Mouse (Mus musculus): ENCODE data around the gene Caprin2. TPM values are rescaled to one million over a fixed set of nuclear protein-coding genes. Genes with fewer than 3 reads are reported as not detected.

Caprin2 gene
- polyA plus RNA-seq, 1 experiment from 2014 or later, result 11.6 TPM

GRCm38 (mm10) chr6:148894888-148895772, 907 bp downstream of the Caprin2 start:
- Histone ChIP-seq H3K9ac (replicated peaks; ENCODE audit: low read depth, low read length) (peak overlapping the region; percentile 78), H3K36me3 (ENCODE audit: control insufficient read depth, insufficient read depth) (no peaks in the 10 kb centered on the region), H3K4me1 (replicated peaks; ENCODE audit: control insufficient read depth, insufficient read depth, low read length) (peaks cover 9% of the 10 kb centered on the region), H3K4me2 (ENCODE audit: low read length) (peak overlapping the region; percentile 98), H3K4me3 (replicated peaks; ENCODE audit: low read length) (peak overlapping the region; percentile 73), H3K27me3 (replicated peaks; ENCODE audit: control insufficient read depth, insufficient read depth, low read length) (no peaks in the 10 kb centered on the region), H3K9me3 (ENCODE audit: control insufficient read depth, low read length) (no peaks in the 10 kb centered on the region), H3K27ac (ENCODE audit: low read length) (no peak overlapping the region; the same call in 1 of the 2 replicates)
- WGBS, result 16% methylated on average over 18 of the region's 18 CpGs
- no peak for ATAC-seq

- Histone ChIP-seq H3K9me3 (ENCODE audit: control insufficient read depth, low read length) (no peaks in the 10 kb centered on the region), H3K27ac (ENCODE audit: low read length) (no peak overlapping the region), H3K27me3 (replicated peaks; ENCODE audit: control insufficient read depth, insufficient read depth, low read length) (no peaks in the 10 kb centered on the region), H3K4me3 (replicated peaks; ENCODE audit: low read length) (no peak overlapping the region), H3K36me3 (ENCODE audit: control insufficient read depth, insufficient read depth) (no peaks in the 10 kb centered on the region), H3K9ac (replicated peaks; ENCODE audit: low read depth, low read length) (no peak overlapping the region), H3K4me1 (replicated peaks; ENCODE audit: control insufficient read depth, insufficient read depth, low read length) (no peaks in the 10 kb centered on the region), H3K4me2 (ENCODE audit: low read length) (no peak overlapping the region)
- ATAC-seq, result no peak
- whole genome bisulfite sequencing, result 96% methylated on average over 1 of the region's 1 CpGs
Observed at GRCm38 (mm10) chr6:148873911-148874310, 22.1 kb downstream of the Caprin2 start.

- H3K9ac ChIP-seq (replicated peaks; ENCODE audit: low read depth, low read length), result no peak overlapping the region
- no peak overlapping the region for H3K4me2 ChIP-seq (ENCODE audit: low read length)
- no peak overlapping the region for H3K4me3 ChIP-seq (replicated peaks; ENCODE audit: low read length)
- H3K4me1 ChIP-seq (replicated peaks; ENCODE audit: control insufficient read depth, insufficient read depth, low read length), result no peaks in the 10 kb centered on the region
- no peaks in the 10 kb centered on the region for H3K27me3 ChIP-seq (replicated peaks; ENCODE audit: control insufficient read depth, insufficient read depth, low read length)
- no peaks in the 10 kb centered on the region for H3K9me3 ChIP-seq (ENCODE audit: control insufficient read depth, low read length)
- no peak for ATAC-seq
- no peaks in the 10 kb centered on the region; the same call in 1 of the 2 replicates for H3K36me3 ChIP-seq (ENCODE audit: control insufficient read depth, insufficient read depth)
- no peak overlapping the region for H3K27ac ChIP-seq (ENCODE audit: low read length)
Observed at GRCm38 (mm10) chr6:148845629-148846028, 50.4 kb downstream of the Caprin2 start.

GRCm38 (mm10) chr6:148841760-148842159, 54.3 kb downstream of the Caprin2 start:
- H3K4me1 ChIP-seq (replicated peaks; ENCODE audit: control insufficient read depth, insufficient read depth, low read length), result no peaks in the 10 kb centered on the region
- H3K9me3 ChIP-seq (ENCODE audit: control insufficient read depth, low read length), result no peaks in the 10 kb centered on the region
- no peaks in the 10 kb centered on the region for H3K27me3 ChIP-seq (replicated peaks; ENCODE audit: control insufficient read depth, insufficient read depth, low read length)
- no peak overlapping the region for H3K4me3 ChIP-seq (replicated peaks; ENCODE audit: low read length)
- no peak overlapping the region for H3K9ac ChIP-seq (replicated peaks; ENCODE audit: low read depth, low read length)
- no peak overlapping the region for H3K4me2 ChIP-seq (ENCODE audit: low read length)
- 86% methylated on average over 1 of the region's 1 CpGs for WGBS
- no peak overlapping the region for H3K27ac ChIP-seq (ENCODE audit: low read length)
- H3K36me3 ChIP-seq (ENCODE audit: control insufficient read depth, insufficient read depth), result no peaks in the 10 kb centered on the region; the same call in 1 of the 2 replicates
- no peak for ATAC-seq

GRCm38 (mm10) chr6:148838460-148838859, 57.6 kb downstream of the Caprin2 start:
- no peak for ATAC-seq
- Histone ChIP-seq H3K9me3 (ENCODE audit: control insufficient read depth, low read length) (no peaks in the 10 kb centered on the region), H3K4me3 (replicated peaks; ENCODE audit: low read length) (no peak overlapping the region), H3K4me2 (ENCODE audit: low read length) (no peak overlapping the region), H3K4me1 (replicated peaks; ENCODE audit: control insufficient read depth, insufficient read depth, low read length) (no peaks in the 10 kb centered on the region), H3K27ac (ENCODE audit: low read length) (no peak overlapping the region), H3K9ac (replicated peaks; ENCODE audit: low read depth, low read length) (no peak overlapping the region), H3K36me3 (ENCODE audit: control insufficient read depth, insufficient read depth) (no peaks in the 10 kb centered on the region; the same call in 1 of the 2 replicates), H3K27me3 (replicated peaks; ENCODE audit: control insufficient read depth, insufficient read depth, low read length) (no peaks in the 10 kb centered on the region)

GRCm38 (mm10) chr6:148831728-148832121, 64.3 kb downstream of the Caprin2 start:
- WGBS, result 17% methylated on average over 3 of the region's 3 CpGs
- no peak for ATAC-seq
- 0 out of 2 replicates have a peak overlapping the region, but pooled peaks have one; percentile 61 for H3K27ac ChIP-seq (ENCODE audit: low read length)

GRCm38 (mm10) chr6:148830748-148831727, 65.0 kb downstream of the Caprin2 start, which contains the start of gene Ipo8:
TSS of gene Ipo8 (minus strand) at chr6:148831467.
- Histone ChIP-seq H3K27me3 (replicated peaks; ENCODE audit: control insufficient read depth, insufficient read depth, low read length) (no peaks in the 10 kb centered on the region), H3K4me2 (ENCODE audit: low read length) (peak within 1 kb of the TSS; percentile 87), H3K36me3 (ENCODE audit: control insufficient read depth, insufficient read depth) (no peaks in the 10 kb centered on the region), H3K4me1 (replicated peaks; ENCODE audit: control insufficient read depth, insufficient read depth, low read length) (peaks cover 16% of the 10 kb centered on the region), H3K9ac (replicated peaks; ENCODE audit: low read depth, low read length) (peak within 1 kb of the TSS; percentile 62), H3K9me3 (ENCODE audit: control insufficient read depth, low read length) (no peaks in the 10 kb centered on the region), H3K4me3 (replicated peaks; ENCODE audit: low read length) (peak within 1 kb of the TSS; percentile 79), H3K27ac (ENCODE audit: low read length) (0 out of 2 replicates have a peak within 1 kb of the TSS, but pooled peaks have one; percentile 61)
- ATAC-seq, result peak; percentile 99
- WGBS, result under 1% methylated on average over 47 of the region's 47 CpGs

More at GRCm38 (mm10) chr6:148831728-148832121, 64.3 kb downstream of the Caprin2 start:
- no peaks in the 10 kb centered on the region for H3K36me3 ChIP-seq (ENCODE audit: control insufficient read depth, insufficient read depth)
- H3K27me3 ChIP-seq (replicated peaks; ENCODE audit: control insufficient read depth, insufficient read depth, low read length), result no peaks in the 10 kb centered on the region
- peak overlapping the region; percentile 33; the same call in 1 of the 2 replicates for H3K9ac ChIP-seq (replicated peaks; ENCODE audit: low read depth, low read length)
- peak overlapping the region; percentile 87 for H3K4me2 ChIP-seq (ENCODE audit: low read length)
- H3K4me3 ChIP-seq (replicated peaks; ENCODE audit: low read length), result peak overlapping the region; percentile 79
- H3K9me3 ChIP-seq (ENCODE audit: control insufficient read depth, low read length), result no peaks in the 10 kb centered on the region
- peaks cover 16% of the 10 kb centered on the region for H3K4me1 ChIP-seq (replicated peaks; ENCODE audit: control insufficient read depth, insufficient read depth, low read length)

- H3K4me3 ChIP-seq (replicated peaks; ENCODE audit: low read length), result peak overlapping the region; percentile 79
- no peaks in the 10 kb centered on the region for H3K9me3 ChIP-seq (ENCODE audit: control insufficient read depth, low read length)
- WGBS, result 0% methylated on average over 3 of the region's 3 CpGs
- H3K27ac ChIP-seq (ENCODE audit: low read length), result no peak overlapping the region
- ATAC-seq, result no peak
- no peaks in the 10 kb centered on the region for H3K36me3 ChIP-seq (ENCODE audit: control insufficient read depth, insufficient read depth)
- no peaks in the 10 kb centered on the region for H3K27me3 ChIP-seq (replicated peaks; ENCODE audit: control insufficient read depth, insufficient read depth, low read length)
- H3K4me1 ChIP-seq (replicated peaks; ENCODE audit: control insufficient read depth, insufficient read depth, low read length), result peaks cover 16% of the 10 kb centered on the region
- peak overlapping the region; percentile 87 for H3K4me2 ChIP-seq (ENCODE audit: low read length)
- H3K9ac ChIP-seq (replicated peaks; ENCODE audit: low read depth, low read length), result peak overlapping the region; percentile 62
Observed at GRCm38 (mm10) chr6:148830355-148830747, 65.7 kb downstream of the Caprin2 start.

- Histone ChIP-seq H3K4me1 (replicated peaks; ENCODE audit: control insufficient read depth, insufficient read depth, low read length) (peaks cover 11% of the 10 kb centered on the region; the same call in 1 of the 2 replicates), H3K4me3 (replicated peaks; ENCODE audit: low read length) (no peak overlapping the region), H3K9ac (replicated peaks; ENCODE audit: low read depth, low read length) (no peak overlapping the region), H3K27ac (ENCODE audit: low read length) (no peak overlapping the region), H3K9me3 (ENCODE audit: control insufficient read depth, low read length) (no peaks in the 10 kb centered on the region), H3K4me2 (ENCODE audit: low read length) (no peak overlapping the region), H3K36me3 (ENCODE audit: control insufficient read depth, insufficient read depth) (peaks cover 3% of the 10 kb centered on the region; the same call in 1 of the 2 replicates), H3K27me3 (replicated peaks; ENCODE audit: control insufficient read depth, insufficient read depth, low read length) (no peaks in the 10 kb centered on the region)
- WGBS, result 92% methylated on average over 4 of the region's 4 CpGs
- no peak for ATAC-seq
Observed at GRCm38 (mm10) chr6:148826119-148826518, 69.9 kb downstream of the Caprin2 start.

Measured in forebrain, embryonic 16.5 days (tissue).